Mouse (Mus musculus) intestine, embryonic 14.5 days (tissue): ENCODE data around the gene Coa3. TPM values are rescaled to one million over a fixed set of nuclear protein-coding genes. Genes with fewer than 3 reads are reported as not detected.

Experiments used
- polyA plus RNA-seq: library from polyadenylated mRNA; unstranded; fragments of >200 nt; fragmentation: Nextera tagmentation; extraction: Ambion mirVana; gene quantifications from 2 replicates; pipeline ENCODE4 v1.2.1, GENCODE M21; 2014

The Coa3 gene
- polyA plus RNA-seq, 1 experiment from 2014 or later = 265 TPM

Other genes with a start within 250 kb of the Coa3 start
- 11.5 and 12.7 TPM in 2 replicates for gene Naglu, start 209.1 kb downstream of the Coa3 start, polyA plus RNA-seq
- gene Hsd17b1, start 200.7 kb downstream of the Coa3 start, polyA plus RNA-seq = not detected in 2 replicates
- gene Coasy, start 196.5 kb downstream of the Coa3 start, polyA plus RNA-seq = 39.7 and 45.5 TPM in 2 replicates
- 43.6 and 48.0 TPM in 2 replicates for gene Mlx, start 191.8 kb downstream of the Coa3 start, polyA plus RNA-seq
- 29.1 and 38.1 TPM in 2 replicates for gene Psmc3ip, start 183.7 kb downstream of the Coa3 start, polyA plus RNA-seq
- gene Retreg3, start 159.2 kb downstream of the Coa3 start, polyA plus RNA-seq = 7.2 and 8.0 TPM in 2 replicates
- gene Tubg1, start 159.2 kb downstream of the Coa3 start, polyA plus RNA-seq = 71.2 and 73.8 TPM in 2 replicates
- 5.8 and 7.4 TPM in 2 replicates for gene Tubg2, start 123.2 kb downstream of the Coa3 start, polyA plus RNA-seq
- gene Cntnap1, start 108.6 kb downstream of the Coa3 start, polyA plus RNA-seq = 1.2 and 1.4 TPM in 2 replicates
- 12.8 and 13.8 TPM in 2 replicates for gene Plekhh3, start 107.8 kb downstream of the Coa3 start, polyA plus RNA-seq
- 0.23 TPM in 1 of 2 replicates, not detected in the other for gene Ccr10, start 103.7 kb downstream of the Coa3 start, polyA plus RNA-seq
- gene Ezh1, start 52.7 kb downstream of the Coa3 start, polyA plus RNA-seq = 20.2 and 21.8 TPM in 2 replicates
- gene Ramp2, start 33.1 kb downstream of the Coa3 start, polyA plus RNA-seq = 113 and 122 TPM in 2 replicates
- gene Vps25, start 25.4 kb downstream of the Coa3 start, polyA plus RNA-seq = 143 and 150 TPM in 2 replicates
- gene Wnk4, start 18.5 kb downstream of the Coa3 start, polyA plus RNA-seq = 12.6 and 14.4 TPM in 2 replicates
- 1.1 TPM in 2 replicates for gene Cntd1, start 102 bp downstream of the Coa3 start, polyA plus RNA-seq
- 141 and 155 TPM in 2 replicates for gene Becn1, start 23.2 kb upstream of the Coa3 start, polyA plus RNA-seq
- gene Psme3, start 37.1 kb upstream of the Coa3 start, polyA plus RNA-seq = 112 and 118 TPM in 2 replicates
- 1.4 and 1.8 TPM in 2 replicates for gene Aoc2, start 45.9 kb upstream of the Coa3 start, polyA plus RNA-seq
- gene Aoc3, start 51.5 kb upstream of the Coa3 start, polyA plus RNA-seq = 1.9 and 2.3 TPM in 2 replicates
- not detected in 2 replicates for gene G6pc, start 88.4 kb upstream of the Coa3 start, polyA plus RNA-seq
- 78.9 and 80.2 TPM in 2 replicates for gene Aarsd1, start 138.5 kb upstream of the Coa3 start, polyA plus RNA-seq
- gene Gm27029, start 145.7 kb upstream of the Coa3 start, polyA plus RNA-seq = 8.6 and 9.6 TPM in 2 replicates
- 13.5 and 14.5 TPM in 2 replicates for gene Rundc1, start 146.0 kb upstream of the Coa3 start, polyA plus RNA-seq
- 16.3 and 17.9 TPM in 2 replicates for gene Ptges3l, start 146.2 kb upstream of the Coa3 start, polyA plus RNA-seq
- gene Rpl27, start 163.2 kb upstream of the Coa3 start, polyA plus RNA-seq = 412 and 439 TPM in 2 replicates
- 16.9 and 18.3 TPM in 2 replicates for gene Ifi35, start 169.3 kb upstream of the Coa3 start, polyA plus RNA-seq
- 15.9 and 16.7 TPM in 2 replicates for gene Rnd2, start 185.9 kb upstream of the Coa3 start, polyA plus RNA-seq
- gene Vat1, start 187.1 kb upstream of the Coa3 start, polyA plus RNA-seq = 50.7 and 60.0 TPM in 2 replicates